ENCODE assay signal across 8 mouse cellular contexts in the genomic region with DNA sequence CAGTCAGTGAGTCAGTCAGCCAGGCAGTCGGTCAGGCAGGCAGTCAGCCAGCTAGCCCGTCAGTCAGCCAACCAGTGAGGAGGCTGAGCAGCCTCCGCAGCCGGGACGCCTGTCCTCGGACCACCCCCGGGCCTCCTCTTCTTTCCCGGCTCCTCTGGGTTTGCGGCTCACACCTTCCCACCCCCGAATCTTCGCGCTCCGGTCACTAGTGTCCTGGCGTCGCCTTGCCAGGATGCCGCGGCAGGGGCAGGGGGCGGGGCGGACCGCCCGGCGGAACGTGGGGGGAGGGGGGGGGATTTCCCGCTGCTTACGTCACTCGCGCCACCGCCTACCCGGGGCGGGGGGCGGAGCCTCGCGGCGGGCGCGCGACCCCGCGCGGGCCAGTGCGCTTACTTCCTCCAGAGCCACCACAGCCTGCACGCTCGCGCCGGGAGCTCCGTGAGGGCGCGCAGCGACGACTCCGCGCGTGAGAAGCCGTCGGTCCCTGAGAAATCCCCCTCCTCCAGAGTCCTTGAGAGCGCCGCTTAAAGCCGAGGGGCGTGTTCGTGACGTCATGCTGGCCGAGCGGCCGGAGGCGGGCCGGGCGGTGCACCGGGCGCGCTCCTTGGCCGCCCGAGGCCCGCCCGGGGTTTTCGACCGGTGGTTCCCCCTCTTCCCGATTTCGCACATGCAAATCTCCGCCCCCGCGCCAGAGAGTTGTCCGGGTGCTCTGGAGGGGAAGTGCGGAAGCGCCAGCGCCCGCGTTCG. TPM values are rescaled to one million over a fixed set of nuclear protein-coding genes. Genes with fewer than 3 reads are reported as not detected.
DNase-seq lines count a peak whose midpoint lies in the region; ATAC-seq lines count a peak whose summit lies in the region.

A gene (minus strand): TSS at position 211 of the 747 bp plus-strand sequence.

- ATAC-seq in hindbrain, embryonic 11.5 days (ENCODE audit: low FRiP score): peak; percentile 93

- DNase-seq in MEL-GATA-1-ER (ENCODE audit: extremely low read depth, low read depth): peak; percentile 60
- peak; percentile 95 for DNase-seq in cerebellum, adult 9-10 months
- DNase-seq in frontal cortex, adult 2 months (ENCODE audit: extremely low spot score in 1 of 2, low spot score in 1 of 2): peak; percentile 83 to 90
- DNase-seq in hindbrain, embryonic 11.5 days (ENCODE audit: low spot score): peak; percentile 89
- DNase-seq in layer of hippocampus, postnatal 10 days (ENCODE audit: low spot score in 2 of 2): peak; percentile 90 to 92
- peak; percentile 95 for DNase-seq in lung, postnatal 10 days
- peak; percentile 91 for DNase-seq in ovary, postnatal 36 days (ENCODE audit: low spot score)
- peak; percentile 89 for DNase-seq in thymus, postnatal 25 days

- H3K4me3 ChIP-seq in hindbrain, embryonic 11.5 days (ENCODE audit: low read depth, low read length): peak within 1 kb of the TSS; percentile 72

- H3K27me3 ChIP-seq in hindbrain, embryonic 11.5 days (ENCODE audit: control insufficient read depth, insufficient read depth, low read length): no peaks in the 10 kb centered on the region

- H3K4me1 ChIP-seq in hindbrain, embryonic 11.5 days (replicated peaks; ENCODE audit: control insufficient read depth, insufficient read depth, low read length): no peaks in the 10 kb centered on the region

- under 1% methylated on average over 51 of the region's 88 CpGs for WGBS in hindbrain, embryonic 11.5 days

- no peaks in the 10 kb centered on the region for H3K36me3 ChIP-seq in hindbrain, embryonic 11.5 days (ENCODE audit: control insufficient read depth, insufficient read depth, low read length)

- H3K9me3 ChIP-seq in hindbrain, embryonic 11.5 days (ENCODE audit: control insufficient read depth, low read length): no peaks in the 10 kb centered on the region

- H3K27ac ChIP-seq in hindbrain, embryonic 11.5 days (ENCODE audit: low read depth, low read length): peak within 1 kb of the TSS; percentile 87

- H3K9ac ChIP-seq in hindbrain, embryonic 11.5 days (ENCODE audit: low read depth, low read length): peak within 1 kb of the TSS; percentile 65

- H3K4me2 ChIP-seq in hindbrain, embryonic 11.5 days (replicated peaks; ENCODE audit: low read depth, low read length): peak within 1 kb of the TSS; percentile 77

RNA-seq across cellular contexts. Expression of the gene that starts here (rescaled TPM):
- polyA plus RNA-seq in frontal cortex, adult 2 months (2012; rRNA removed): 2.3 and 2.5 TPM in 2 replicates
- 0.54 and 0.80 TPM in 2 replicates for polyA plus RNA-seq in hindbrain, embryonic 11.5 days (2014; fragmentation: Nextera tagmentation; extraction: Ambion mirVana)
- total RNA-seq in layer of hippocampus, postnatal 10 days (2021): 1 to 10 TPM; 3.1 to 4.1 TPM

Comparison
In these comparisons a context has a peak if more than half of its experiments do, and no peak if none do; other contexts are left out.
1. Peak in every context shown above with its lines: DNase-seq, ATAC-seq, H3K4me3 ChIP-seq and H3K27ac ChIP-seq.
2. Peak in DNase-seq, ATAC-seq, H3K4me3 ChIP-seq, H3K27ac ChIP-seq, H3K9ac ChIP-seq and H3K4me2 ChIP-seq in hindbrain, embryonic 11.5 days; RNA of the gene not detected or under 1 TPM.